ENCODE assay signal across 20 mouse cellular contexts in the genomic region with DNA sequence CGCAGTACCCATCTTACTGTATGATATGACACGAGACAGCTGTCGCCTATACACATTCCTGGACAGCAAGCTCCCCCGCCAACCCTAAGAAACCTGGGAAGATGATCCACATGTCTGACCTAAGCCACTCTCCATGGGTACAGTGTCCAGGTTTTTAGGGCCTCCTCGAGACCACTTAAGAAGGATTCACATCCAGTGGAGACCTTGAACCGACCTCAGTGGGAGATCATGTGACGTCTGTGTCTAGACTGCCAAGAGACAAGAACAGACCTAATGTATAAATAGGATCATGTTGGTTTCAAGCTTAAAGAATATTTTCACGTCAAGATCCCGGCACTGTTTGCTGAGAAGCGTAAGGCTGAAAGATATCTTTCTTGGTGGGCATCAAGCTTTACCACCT. TPM values are rescaled to one million over a fixed set of nuclear protein-coding genes. Genes with fewer than 3 reads are reported as not detected.
A peak's percentile ranks its signal among the peaks of the same experiment; 100 is the strongest.
DNase-seq lines count a peak whose midpoint lies in the region; ATAC-seq lines count a peak whose summit lies in the region.
"Had no signal": no experiment of that assay in that cellular context is flagged by ENCODE, and none has a peak within 500 bp of the region (broad histone marks: within the 10 kb centered on the region; RNA-seq: fewer than 3 reads in every experiment).

No protein-coding gene starts in this region.

- peak overlapping the region; percentile 57 for H3K9ac ChIP-seq in heart, embryonic 13.5 days
- H3K9ac ChIP-seq: embryonic facial prominence, embryonic 13.5 days; intestine, embryonic 15.5 days; liver, embryonic 12.5 days had no signal

- H3K4me2 ChIP-seq in heart, embryonic 13.5 days = peak overlapping the region; percentile 83
- H3K4me2 ChIP-seq: embryonic facial prominence, embryonic 13.5 days; intestine, embryonic 15.5 days; liver, embryonic 12.5 days had no signal

- DNase-seq in cerebellum, adult 9-10 months = peak; percentile 46
- no peak for DNase-seq in cerebellum, adult 11 months
- DNase-seq in heart, postnatal 36 days = no peak
- peak; percentile 51 for DNase-seq in brain, adult 2 months (ENCODE audit: low read depth, low spot score)
- peak; percentile 35 for DNase-seq in heart, postnatal 4 days
- DNase-seq in adrenal gland, postnatal 4 days (ENCODE audit: low spot score in 2 of 2) = no peak
- DNase-seq in thymus, postnatal 14 days = no peak
- DNase-seq: gastrocnemius, postnatal 25 days had no signal

- 46% methylated on average over 10 of the region's 10 CpGs for WGBS in heart, embryonic 13.5 days

- peaks cover 31% of the 10 kb centered on the region for H3K27me3 ChIP-seq in heart, embryonic 13.5 days (replicated peaks)

- peaks cover 9% of the 10 kb centered on the region for H3K9me3 ChIP-seq in heart, embryonic 13.5 days
- H3K9me3 ChIP-seq: embryonic facial prominence, embryonic 13.5 days; intestine, embryonic 15.5 days had no signal

- intact Hi-C loops in heart, postnatal 36 days (cut with DNase I) = no loop called here

- peak overlapping the region; percentile 88 for H3K27ac ChIP-seq in heart, embryonic 13.5 days (replicated peaks)
- H3K27ac ChIP-seq: embryonic facial prominence, embryonic 13.5 days; intestine, embryonic 15.5 days; liver, embryonic 12.5 days had no signal

- H3K4me3 ChIP-seq in heart, embryonic 13.5 days = peak overlapping the region; percentile 28
- H3K4me3 ChIP-seq: embryonic facial prominence, embryonic 13.5 days; intestine, embryonic 15.5 days; liver, embryonic 12.5 days had no signal

- H3K36me3 ChIP-seq in heart, embryonic 13.5 days = no peaks in the 10 kb centered on the region
- H3K36me3 ChIP-seq: embryonic facial prominence, embryonic 13.5 days; intestine, embryonic 15.5 days; liver, embryonic 12.5 days had no signal

- H3K4me1 ChIP-seq in heart, embryonic 13.5 days = peaks cover 58% of the 10 kb centered on the region

- no peak for ATAC-seq in heart, embryonic 13.5 days (ENCODE audit: extremely low read depth, insufficient number of reproducible peaks, low FRiP score, low TSS enrichment)
- ATAC-seq: intestine, embryonic 15.5 days; liver, embryonic 12.5 days; lung, postnatal 0 days had no signal

RNA-seq across cellular contexts. Expression of a gene that starts 14.8 kb away (rescaled TPM):
- not detected in 2 replicates for polyA plus RNA-seq in heart, embryonic 13.5 days (2015; fragmentation: Nextera tagmentation; extraction: Ambion mirVana)
- total RNA-seq in heart, postnatal 36 days (2021) = not detected
- not detected for total RNA-seq in heart, postnatal 4 days (2021)
- total RNA-seq in adrenal gland, postnatal 4 days (2021) = not detected
- total RNA-seq: common myeloid progenitor, adult 5-6 weeks; gastrocnemius, postnatal 25 days; layer of hippocampus, adult 8-10 months; left cerebral cortex, postnatal 36 days; megakaryocyte-erythroid progenitor cell, adult 5-6 weeks had no signal
- polyA plus RNA-seq: embryonic facial prominence, embryonic 13.5 days; intestine, embryonic 15.5 days; kidney, embryonic 16.5 days; liver, embryonic 12.5 days; lung, postnatal 0 days; testis, adult 2 months; urinary bladder, adult 2 months had no signal

RNA-seq across cellular contexts. Expression of a gene that starts 46.4 kb away (rescaled TPM):
- 97.0 and 105 TPM in 2 replicates for polyA plus RNA-seq in heart, embryonic 13.5 days (2015; fragmentation: Nextera tagmentation; extraction: Ambion mirVana)
- total RNA-seq in heart, postnatal 36 days (2021) = 10 to 100 TPM; 69.5 to 71.8 TPM
- 10 to 100 TPM; 83.2 to 86.2 TPM for total RNA-seq in heart, postnatal 4 days (2021)
- 10 to 100 TPM; 90.2 to 93.8 TPM for total RNA-seq in adrenal gland, postnatal 4 days (2021)

RNA-seq across cellular contexts. Expression of a gene that starts 59.7 kb away (rescaled TPM):
- polyA plus RNA-seq in heart, embryonic 13.5 days (2015; fragmentation: Nextera tagmentation; extraction: Ambion mirVana) = 7.6 and 8.3 TPM in 2 replicates
- 10 to 100 TPM; 10.9 to 20.8 TPM for total RNA-seq in heart, postnatal 36 days (2021)
- total RNA-seq in heart, postnatal 4 days (2021) = 10 to 100 TPM; 12.0 to 12.9 TPM
- 10 to 100 TPM; 20.8 to 23.9 TPM for total RNA-seq in adrenal gland, postnatal 4 days (2021)

Comparison
In these comparisons a context has a peak if more than half of its experiments do, and no peak if none do; other contexts are left out.
1. DNase-seq: peak in cerebellum, adult 9-10 months (single experiment), brain, adult 2 months (single experiment) and heart, postnatal 4 days (single experiment); none in cerebellum, adult 11 months (single experiment), heart, postnatal 36 days (0 of 2), adrenal gland, postnatal 4 days (0 of 2) and thymus, postnatal 14 days (single experiment).